Mouse (Mus musculus) forebrain, embryonic 16.5 days (tissue): ENCODE results near the gene Gm10639. TPM values are rescaled to one million over a fixed set of nuclear protein-coding genes. Genes with fewer than 3 reads are reported as not detected.
"Not testable (repeated sequence)": the region's sequence is repeated elsewhere in the genome, so short reads cannot be mapped to it uniquely, and the experiment has no call there.

Experiments used
- ATAC-seq: fragments of 200-750 bp; cut with Nextera tagmentation; 2 replicates; pipeline ENCODE4 v1.8.0; 2017; ENCODE audit warnings: mild to moderate bottlenecking, moderate library complexity
- H3K27ac ChIP-seq: fragments of 300-500 bp; sonication (generic); 2 replicates; pipeline ENCODE4 v1.5.1; 2014; ENCODE audit warnings: low read length, control low read depth
- H3K27me3 ChIP-seq: fragments of 300-500 bp; sonication (generic); replicated peaks from 2 replicates; pipeline ENCODE4 v1.6.1; 2014; ENCODE audit warnings: low read length; ENCODE audit not compliant: control insufficient read depth, insufficient read depth
- H3K36me3 ChIP-seq: fragments of 300-500 bp; sonication (generic); 2 replicates; pipeline ENCODE4 v1.6.1; 2014; ENCODE audit not compliant: control insufficient read depth, insufficient read depth
- H3K4me1 ChIP-seq: fragments of 300-500 bp; sonication (generic); replicated peaks from 2 replicates; pipeline ENCODE4 v1.6.1; 2014; ENCODE audit warnings: low read length; ENCODE audit not compliant: control insufficient read depth, insufficient read depth
- H3K4me2 ChIP-seq: fragments of 300-500 bp; sonication (generic); 2 replicates; pipeline ENCODE4 v1.6.1; 2014; ENCODE audit warnings: mild to moderate bottlenecking, low read length, control low read depth
- H3K4me3 ChIP-seq: fragments of 300-500 bp; sonication (generic); replicated peaks from 2 replicates; pipeline ENCODE4 v1.5.1; 2014; ENCODE audit warnings: mild to moderate bottlenecking, low read length, control low read depth
- H3K9ac ChIP-seq: fragments of 300-500 bp; sonication (generic); replicated peaks from 2 replicates; pipeline ENCODE4 v1.6.1; 2014; ENCODE audit warnings: low read depth, low read length, control low read depth
- H3K9me3 ChIP-seq: fragments of 300-500 bp; sonication (generic); 2 replicates; pipeline ENCODE4 v1.6.1; 2016; ENCODE audit warnings: low read length; ENCODE audit not compliant: control insufficient read depth
- WGBS: fragments of 180-500 bp; shearing (Covaris S2); extraction: QIAGEN DNeasy Blood & Tissue Kit; methylation state at CpG from one replicate; pipeline ENCODE4 v1.1.7; 2014; 5-methylcytosine and 5-hydroxymethylcytosine counted together
- polyA plus RNA-seq: library from polyadenylated mRNA; unstranded; fragments of >200 nt; fragmentation: Nextera tagmentation; extraction: Ambion mirVana; gene quantifications from 2 replicates; pipeline ENCODE4 v1.2.1, GENCODE M21; 2015

Gm10639 gene
- polyA plus RNA-seq, 1 experiment from 2014 or later = not detected

DNA sequence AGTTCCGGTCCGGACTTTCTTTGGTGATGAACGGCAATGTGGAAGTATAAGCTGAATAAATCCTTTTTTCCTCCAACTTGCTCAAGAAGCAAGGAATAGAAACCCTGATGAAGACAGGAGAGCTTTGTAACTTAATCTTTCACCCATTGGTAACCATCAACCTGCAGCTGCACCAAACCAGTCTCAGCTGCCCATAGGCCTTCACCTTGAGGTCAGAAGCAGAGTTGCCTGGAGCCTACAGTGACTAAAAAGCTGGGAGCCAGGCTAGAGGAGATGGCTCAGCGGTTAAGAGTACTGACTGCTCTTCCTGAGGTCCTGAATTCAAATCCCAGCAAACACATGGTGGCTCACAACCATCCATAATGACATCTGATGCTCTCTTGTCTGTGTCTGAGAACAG is 52.8 kb downstream of the Gm10639 start:
- H3K27ac ChIP-seq, H3K36me3 ChIP-seq, ATAC-seq, H3K4me2 ChIP-seq, H3K27me3 ChIP-seq, H3K4me1 ChIP-seq, H3K4me3 ChIP-seq, H3K9me3 ChIP-seq, H3K9ac ChIP-seq: not testable (repeated sequence)
- 92% methylated on average over 4 of the region's 4 CpGs for WGBS

DNA sequence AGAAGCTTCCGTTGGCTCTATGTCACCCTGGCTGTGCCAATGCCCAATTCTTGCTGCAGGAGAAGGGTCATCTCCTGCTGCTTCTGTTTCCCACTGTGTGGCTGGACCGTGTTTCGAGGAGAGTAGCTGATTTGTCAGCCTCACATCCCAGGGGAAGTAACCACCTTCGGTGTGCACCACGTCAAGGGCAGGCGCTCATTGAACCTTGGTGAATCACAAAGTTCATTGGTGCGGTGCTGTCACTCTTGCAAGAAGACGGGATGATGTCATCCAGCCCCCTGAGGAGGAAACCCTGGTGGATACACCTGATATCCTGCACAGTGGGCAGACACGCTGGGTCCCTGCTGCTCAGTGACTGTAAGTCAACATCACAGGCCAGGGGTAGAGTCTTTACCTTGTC is 53.3 kb downstream of the Gm10639 start:
- not testable (repeated sequence) for H3K36me3 ChIP-seq, H3K9ac ChIP-seq, ATAC-seq, H3K9me3 ChIP-seq, H3K4me3 ChIP-seq, H3K4me2 ChIP-seq, H3K27me3 ChIP-seq, H3K27ac ChIP-seq, H3K4me1 ChIP-seq
- 87% methylated on average over 9 of the region's 9 CpGs for WGBS

DNA sequence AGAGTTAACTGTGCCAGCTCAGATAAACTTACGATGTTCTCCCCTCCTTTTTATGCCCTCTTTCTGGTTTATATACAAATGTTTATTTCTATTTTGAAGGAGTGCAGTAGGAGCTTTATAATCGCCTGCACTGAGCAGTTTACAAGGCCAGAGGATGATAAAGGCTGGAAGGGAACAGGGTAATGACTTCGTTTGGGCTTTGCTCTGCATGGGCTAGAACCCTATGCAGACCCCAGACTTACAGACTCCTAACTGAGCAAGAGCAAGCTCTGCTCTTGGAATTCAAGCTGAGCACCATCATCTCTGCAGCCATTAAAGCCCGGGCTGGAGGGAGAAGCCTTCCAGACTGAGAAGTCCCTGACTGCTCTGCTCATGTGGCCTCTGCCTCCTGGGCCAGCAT is 55.5 kb downstream of the Gm10639 start:
- H3K27ac ChIP-seq, H3K4me2 ChIP-seq, H3K27me3 ChIP-seq, ATAC-seq, H3K4me3 ChIP-seq, H3K9ac ChIP-seq, H3K9me3 ChIP-seq, H3K36me3 ChIP-seq, H3K4me1 ChIP-seq: not testable (repeated sequence)
- 72% methylated on average over 3 of the region's 4 CpGs for WGBS

DNA sequence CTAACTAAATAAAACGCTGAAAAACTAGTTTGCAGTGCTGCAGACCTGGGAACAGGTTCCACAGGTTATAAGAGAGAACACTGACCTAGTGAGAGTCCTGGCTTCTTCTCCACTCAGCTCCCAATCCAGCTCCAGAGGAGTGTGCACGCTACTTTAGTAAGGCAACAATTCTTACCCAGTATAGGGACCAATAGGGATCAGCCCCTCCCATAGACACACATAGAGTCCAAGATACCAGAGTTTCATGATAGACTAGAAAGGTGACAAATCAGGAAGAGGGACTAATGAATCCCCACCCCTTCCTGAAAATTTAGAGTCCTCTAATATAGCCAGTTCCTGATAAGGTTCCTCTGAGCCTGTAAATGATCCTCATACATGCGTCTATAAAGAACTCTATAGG is 57.3 kb downstream of the Gm10639 start:
- no peaks in the 10 kb centered on the region for H3K36me3 ChIP-seq
- H3K4me3 ChIP-seq = no peak overlapping the region
- ATAC-seq = no peak
- WGBS = 76% methylated on average over 3 of the region's 3 CpGs
- H3K9ac ChIP-seq = no peak overlapping the region
- no peak overlapping the region for H3K27ac ChIP-seq
- no peak overlapping the region for H3K4me2 ChIP-seq
- no peaks in the 10 kb centered on the region for H3K4me1 ChIP-seq
- no peaks in the 10 kb centered on the region for H3K27me3 ChIP-seq
- no peaks in the 10 kb centered on the region for H3K9me3 ChIP-seq

DNA sequence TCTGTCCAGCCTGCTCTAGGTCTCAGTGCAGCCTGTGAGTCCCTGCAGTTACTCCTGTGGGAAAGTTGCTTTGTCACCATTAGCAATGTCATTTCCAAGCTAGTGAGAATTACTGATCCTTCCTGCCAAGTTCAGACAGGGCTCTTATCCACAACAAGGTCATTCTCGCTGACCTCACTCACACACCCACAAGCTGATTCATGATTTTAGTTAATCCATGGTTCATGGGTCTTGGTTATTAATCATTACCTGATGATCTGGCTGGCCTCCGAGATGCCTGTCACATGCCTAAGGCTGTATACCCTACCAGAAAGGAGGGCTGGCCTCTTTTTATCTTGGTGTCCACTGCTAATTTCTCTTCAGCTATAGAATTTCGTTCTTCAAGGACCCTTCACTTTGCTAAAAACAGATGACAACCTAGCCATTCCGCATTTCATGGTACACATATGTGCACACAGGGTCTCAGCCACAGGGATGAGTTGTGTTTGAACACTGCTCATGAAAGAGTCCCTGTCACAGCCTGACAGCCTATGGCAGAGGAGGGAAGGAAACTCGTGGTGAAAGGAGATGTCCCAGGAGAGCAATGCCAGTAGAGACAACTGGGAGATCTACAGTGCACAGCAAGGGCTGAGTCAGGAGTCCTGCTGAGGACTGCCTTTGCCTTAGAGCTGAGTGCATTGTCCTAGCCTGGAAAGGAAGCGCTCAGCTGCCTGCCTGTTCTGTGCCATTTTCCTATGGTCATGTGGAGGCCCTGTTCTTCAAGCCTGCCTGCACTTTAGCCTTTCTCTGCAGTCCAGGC is 58.7 kb downstream of the Gm10639 start:
- not testable (repeated sequence) for ATAC-seq, H3K9me3 ChIP-seq, H3K27ac ChIP-seq, H3K27me3 ChIP-seq, H3K4me3 ChIP-seq, H3K36me3 ChIP-seq, H3K9ac ChIP-seq, H3K4me2 ChIP-seq, H3K4me1 ChIP-seq
- WGBS = 76% methylated on average over 6 of the region's 6 CpGs

DNA sequence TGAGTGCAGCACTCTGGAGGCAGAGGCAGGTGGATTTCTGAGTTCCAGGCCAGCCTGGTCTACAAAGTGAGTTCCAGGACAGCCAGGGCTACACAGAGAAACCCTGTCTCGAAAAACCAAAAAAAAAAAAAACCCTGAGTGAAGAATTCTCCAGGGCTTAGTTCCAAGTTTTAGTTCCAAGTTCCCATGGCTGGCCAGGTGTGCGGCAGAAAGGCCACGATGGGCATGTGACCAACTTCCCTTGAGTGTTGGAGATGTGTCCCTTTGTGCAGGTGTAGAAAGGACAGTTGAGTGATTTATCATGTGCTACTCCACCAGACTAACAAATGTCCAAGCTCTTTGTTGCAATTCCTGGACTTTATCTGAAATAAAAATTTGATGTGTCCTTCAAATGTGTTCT is 59.4 kb downstream of the Gm10639 start:
- H3K27ac ChIP-seq, H3K36me3 ChIP-seq, H3K9ac ChIP-seq, H3K4me2 ChIP-seq, H3K9me3 ChIP-seq, H3K27me3 ChIP-seq, H3K4me1 ChIP-seq, H3K4me3 ChIP-seq, ATAC-seq: not testable (repeated sequence)
- 84% methylated on average over 3 of the region's 3 CpGs for whole genome bisulfite sequencing

DNA sequence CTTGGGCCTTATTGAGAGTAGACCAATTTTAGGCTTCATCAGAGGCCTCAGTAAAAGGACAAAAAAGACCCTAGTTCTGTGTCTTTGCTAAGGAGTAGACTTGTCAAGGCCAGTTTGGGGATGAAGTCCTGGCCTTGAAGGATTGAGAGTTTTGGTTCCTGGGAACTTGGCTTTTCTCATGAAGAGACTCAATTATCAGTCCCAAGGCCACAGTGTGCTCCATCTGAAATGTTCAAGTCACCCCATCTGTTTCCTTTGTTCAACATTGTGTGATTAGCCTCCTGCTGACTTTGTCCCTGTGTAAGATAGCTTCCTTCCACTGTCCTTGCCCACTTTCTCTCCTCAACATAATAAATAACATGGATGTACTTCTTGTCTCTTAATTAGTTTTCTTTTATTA is 60.3 kb downstream of the Gm10639 start:
- H3K27me3 ChIP-seq, H3K4me3 ChIP-seq, H3K4me2 ChIP-seq, H3K9me3 ChIP-seq, ATAC-seq, H3K4me1 ChIP-seq, H3K27ac ChIP-seq, H3K9ac ChIP-seq, H3K36me3 ChIP-seq: not testable (repeated sequence)

DNA sequence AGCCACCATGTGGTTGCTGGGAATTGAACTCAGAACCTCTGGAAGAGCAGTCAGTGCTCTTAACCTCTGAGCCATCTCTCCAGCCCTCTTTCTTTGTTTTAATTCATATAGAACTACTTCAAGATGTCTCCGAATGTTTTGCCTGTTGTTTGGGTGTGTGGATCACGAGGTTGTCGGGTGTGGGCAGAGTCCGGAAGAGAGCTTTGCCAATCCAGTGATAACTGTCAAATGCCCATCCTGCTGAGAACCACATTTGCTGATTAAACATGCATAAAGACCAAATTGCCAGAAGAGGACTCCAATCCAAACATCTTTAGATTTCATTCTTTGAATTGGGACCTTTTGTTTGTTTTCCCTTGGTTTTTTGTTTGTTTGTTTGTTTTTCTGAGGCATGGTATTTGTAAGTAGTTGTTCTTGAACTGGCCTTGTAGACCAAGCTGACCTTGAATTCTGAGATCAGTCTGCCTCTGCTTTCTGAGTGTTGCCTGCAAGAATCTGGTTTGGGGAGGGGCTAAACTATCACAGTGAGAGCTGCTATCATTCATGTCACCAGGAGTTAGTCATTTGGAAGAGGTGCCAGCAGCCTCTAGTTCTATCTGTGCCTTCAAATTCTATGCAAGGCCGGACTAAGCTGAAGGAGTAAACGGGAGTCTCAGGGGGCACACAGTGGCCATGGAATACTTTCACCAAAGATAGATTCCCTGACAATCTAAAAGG is 61.9 kb downstream of the Gm10639 start:
- no peak for ATAC-seq
- Histone ChIP-seq H3K4me1 (no peaks in the 10 kb centered on the region), H3K9me3 (no peaks in the 10 kb centered on the region), H3K27ac (no peak overlapping the region), H3K36me3 (no peaks in the 10 kb centered on the region), H3K27me3 (no peaks in the 10 kb centered on the region), H3K4me3 (no peak overlapping the region), H3K4me2 (no peak overlapping the region), H3K9ac (no peak overlapping the region)
- 88% methylated on average over 6 of the region's 6 CpGs for WGBS
